Mouse (Mus musculus) myocyte (in vitro differentiated cells): ENCODE results near the gene Gm27021.

Source experiments
- CEBPB ChIP-seq: IDR thresholded peaks from 2 replicates; pipeline ENCODE4 v1.6.1; 2011; ENCODE audit warnings: mild to moderate bottlenecking, moderate library complexity; ENCODE audit not compliant: poor library complexity, insufficient read depth, severe bottlenecking
- E2F4 ChIP-seq: IDR thresholded peaks from one replicate; pipeline ENCODE4 v1.6.1; 2011; ENCODE audit warnings: mild to moderate bottlenecking, control low read depth, moderate library complexity; ENCODE audit not compliant: insufficient read depth
- MYOD1 ChIP-seq, 3 experiments: IDR thresholded peaks; one replicate each; pipeline ENCODE4 v1.6.1; 2011; ENCODE audit warnings: control low read depth in 2 of 3, low read depth in 2 of 3, mild to moderate bottlenecking in 2 of 3, moderate library complexity in 1 of 3; ENCODE audit not compliant: insufficient read length in 2 of 3, control insufficient read depth in 1 of 3
- MYOG ChIP-seq, 3 experiments: IDR thresholded peaks; one replicate each; pipeline ENCODE4 v1.6.1; 2011; ENCODE audit warnings: control low read depth in 2 of 3, low read depth in 2 of 3, mild to moderate bottlenecking in 2 of 3; ENCODE audit not compliant: insufficient read length in 2 of 3, control insufficient read depth in 1 of 3, insufficient read depth in 1 of 3
- POLR2A ChIP-seq: IDR thresholded peaks from one replicate; pipeline ENCODE4 v1.6.1; 2011; ENCODE audit warnings: low read depth, mild to moderate bottlenecking, control low read depth, moderate library complexity; ENCODE audit not compliant: insufficient read length
- REST ChIP-seq: IDR thresholded peaks from one replicate; pipeline ENCODE4 v1.6.1; 2011; ENCODE audit warnings: mild to moderate bottlenecking, control low read depth, moderate library complexity; ENCODE audit not compliant: insufficient read depth, insufficient read length
- USF1 ChIP-seq: IDR thresholded peaks from one replicate; pipeline ENCODE4 v1.6.1; 2011; ENCODE audit warnings: low read depth, mild to moderate bottlenecking, control low read depth, moderate library complexity

- TF ChIP-seq REST (no peak), MYOD1 (IDR thresholded peaks at IDR 0.05; ENCODE audit: control insufficient read depth in 1 of 3, insufficient read length in 2 of 3, low read depth in 2 of 3) (no peak), MYOG (IDR thresholded peaks at IDR 0.05; ENCODE audit: control insufficient read depth in 1 of 3, insufficient read depth in 1 of 3, insufficient read length in 2 of 3, low read depth in 2 of 3) (no peak), POLR2A (no peak), E2F4 (no peak), CEBPB (no peak), USF1 (no peak)
These were observed 34.0 kb upstream of the Gm27021 start for GRCm38 (mm10) chr8:120701758-120702465.
